Mouse (Mus musculus): Measurements from ENCODE around the gene Samd10. TPM values are rescaled to one million over a fixed set of nuclear protein-coding genes. Genes with fewer than 3 reads are reported as not detected.
A peak's percentile ranks its signal among the peaks of the same experiment; 100 is the strongest.

Gene Samd10
- total RNA-seq, 1 experiment from 2014 or later: 26.4 TPM

DNA sequence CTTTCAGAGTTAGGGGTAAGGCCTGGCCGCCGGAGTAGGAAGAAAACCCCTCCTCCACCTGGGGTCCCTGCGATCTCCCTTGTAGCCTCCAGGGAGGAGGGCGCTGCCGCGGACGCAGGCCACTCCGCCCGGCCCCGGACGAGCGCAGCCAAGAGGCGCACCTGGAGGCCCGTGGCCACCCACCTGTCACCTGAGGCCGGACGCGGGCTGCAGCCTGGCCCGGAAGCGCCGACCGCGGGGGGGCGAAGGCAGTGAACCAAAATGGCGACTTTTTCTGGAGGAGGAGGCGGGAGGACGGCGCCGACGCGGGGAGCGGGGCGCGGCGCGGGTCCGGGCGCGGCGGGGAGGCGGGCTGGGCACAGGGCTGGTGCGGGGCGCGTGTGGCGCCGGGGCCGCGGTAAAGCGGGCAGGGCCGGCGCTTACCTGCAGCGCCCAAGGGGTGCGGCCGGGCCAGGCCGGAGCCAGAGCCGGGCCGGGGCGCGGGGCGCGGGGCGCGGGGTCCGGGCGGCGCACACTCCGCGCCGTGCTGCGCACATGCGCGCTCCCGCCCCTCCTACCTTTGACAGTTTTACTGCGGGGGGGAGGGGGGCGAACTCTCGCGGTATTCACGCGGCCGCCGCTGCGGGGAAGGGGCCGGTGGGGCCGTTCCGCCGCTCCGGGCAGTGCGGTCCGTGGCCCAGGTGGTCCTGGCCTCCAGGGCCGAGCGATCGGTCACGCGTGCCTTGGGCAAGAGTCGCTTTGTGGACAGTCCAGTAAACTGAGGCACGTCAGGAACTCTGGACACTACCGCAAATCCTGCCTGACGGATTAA, 6.6 kb downstream of the Samd10 start, which contains the start of gene Zfp512b:
Gene Zfp512b, minus strand, starts transcription at position 573 of the 811 bp plus-strand sequence.
- DNase-seq: peak; percentile 73

- DNase-seq: no peak
These were observed 7.4 kb downstream of the Samd10 start, which contains the start of gene Prpf6 for GRCm38 (mm10) chr2:181591528-181592085. Gene Prpf6 (plus strand): TSS chr2:181591868.

DNA sequence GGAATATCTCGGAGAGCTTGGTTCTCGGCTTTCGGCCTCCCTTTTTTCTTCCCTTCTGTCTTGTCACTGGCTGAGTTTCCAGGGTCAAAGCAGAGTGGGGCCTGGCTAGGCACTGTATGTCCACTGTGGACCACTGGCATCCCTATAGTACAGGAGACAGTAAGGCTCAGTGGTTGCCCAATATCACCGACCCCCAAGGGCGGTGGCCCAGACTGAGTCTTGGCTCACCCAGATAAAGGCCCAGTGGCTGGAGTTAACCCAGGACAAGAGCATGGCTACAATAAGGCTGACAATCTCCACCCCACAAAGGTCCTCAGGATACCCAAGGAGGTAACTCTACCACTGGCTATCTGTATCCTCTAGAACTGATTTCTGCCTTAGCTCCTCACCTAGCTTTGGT, 8.5 kb downstream of the Samd10 start:
- no peak for DNase-seq

GRCm38 (mm10) chr2:181589732-181590105, 9.3 kb downstream of the Samd10 start:
- DNase-seq: no peak

GRCm38 (mm10) chr2:181589011-181589731, 9.8 kb downstream of the Samd10 start:
- no peak for DNase-seq

DNA sequence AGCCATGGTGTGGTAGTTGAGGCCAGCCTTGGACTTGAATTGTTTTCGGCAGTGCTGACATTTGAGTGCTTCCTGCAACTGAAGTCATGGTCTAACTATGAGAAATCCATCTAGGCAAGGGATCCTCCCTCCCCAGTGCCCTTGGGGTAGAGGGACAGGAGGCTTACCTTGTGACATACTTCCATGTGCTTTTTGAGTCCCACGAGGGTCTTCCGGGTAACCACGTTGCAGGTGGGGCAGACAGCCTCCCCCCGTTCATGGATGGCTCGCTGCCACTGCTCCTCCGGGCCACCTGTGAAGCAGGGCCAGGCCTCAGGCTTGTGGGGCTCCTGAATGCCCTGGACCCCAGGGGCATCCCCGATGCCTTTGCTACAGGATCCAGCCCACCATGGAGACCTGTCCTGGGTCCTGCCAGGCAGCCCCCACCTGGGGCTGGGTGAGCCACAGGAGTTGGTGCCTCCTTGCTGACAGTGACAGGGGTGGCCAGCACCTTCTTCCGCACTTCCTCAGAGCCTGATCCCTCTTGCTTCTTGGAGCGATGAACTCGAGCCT, 10.7 kb downstream of the Samd10 start:
- DNase-seq: no peak

GRCm38 (mm10) chr2:181587796-181588195, 11.2 kb downstream of the Samd10 start:
- DNase-seq: no peak

DNA sequence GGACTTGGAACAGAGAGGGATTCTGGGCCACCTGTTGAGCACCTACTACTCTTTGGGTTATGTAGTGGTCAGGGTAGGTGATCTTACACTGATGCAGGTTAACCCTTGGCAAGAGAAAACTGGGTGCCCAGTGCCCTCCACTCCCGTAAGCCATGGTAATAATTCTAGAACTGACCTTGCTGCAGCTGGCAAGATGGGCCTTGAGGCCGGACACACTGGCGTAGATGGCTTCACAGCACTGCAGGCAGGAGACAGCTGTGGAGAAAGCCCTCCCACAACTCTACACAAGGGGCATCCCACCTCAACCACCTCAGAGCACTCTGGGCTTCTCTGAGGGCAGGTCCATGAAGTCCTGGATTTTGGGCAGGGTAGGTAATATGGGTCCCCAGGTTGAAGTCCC, 12.9 kb downstream of the Samd10 start:
- no peak for DNase-seq

- DNase-seq: no peak
These were observed 13.5 kb downstream of the Samd10 start for GRCm38 (mm10) chr2:181585506-181585905.

GRCm38 (mm10) chr2:181584411-181584942, 14.5 kb downstream of the Samd10 start, which contains the start of gene Uckl1:
Gene Uckl1 (minus strand): TSS chr2:181584892.
- DNase-seq: no peak

DNA sequence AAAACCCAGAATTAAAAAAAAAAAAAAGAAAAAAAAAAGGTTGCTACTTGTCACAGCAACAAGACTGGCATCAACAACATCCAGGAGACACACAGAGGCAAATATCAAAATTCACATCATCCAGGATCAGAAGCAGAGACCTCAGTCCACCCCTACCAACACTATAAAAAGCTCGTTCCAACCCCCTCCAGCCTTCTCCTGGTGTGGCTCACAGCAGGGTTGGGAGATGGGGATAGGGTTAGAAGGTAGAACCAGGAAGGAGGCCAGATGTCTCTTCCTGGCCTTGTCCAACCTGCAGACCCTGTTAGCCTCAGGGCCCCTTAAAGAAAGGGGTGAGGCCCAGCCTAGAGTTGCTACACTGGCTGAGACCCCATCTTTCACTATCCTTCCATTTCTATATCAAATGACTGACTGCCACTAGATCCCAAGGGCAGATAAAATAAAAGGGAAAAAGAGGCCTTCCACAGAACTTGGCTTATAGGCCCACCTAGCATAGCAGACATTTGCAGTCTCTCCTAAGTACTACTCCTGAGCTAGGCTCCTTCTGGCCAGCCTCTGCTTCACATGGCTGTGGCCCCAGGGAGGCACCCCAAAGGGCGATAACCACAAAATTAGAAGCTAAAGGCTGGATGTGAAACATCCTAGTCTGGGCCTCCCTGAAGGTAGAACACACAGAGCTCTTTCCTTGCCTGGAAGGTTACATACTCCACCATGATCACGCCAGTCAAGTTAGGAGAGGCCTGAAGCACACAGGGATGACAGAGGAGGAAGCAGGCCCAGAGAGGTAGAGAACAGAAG, 15.4 kb downstream of the Samd10 start:
- no peak for DNase-seq

- DNase-seq: no peak
These were observed 16.1 kb downstream of the Samd10 start for GRCm38 (mm10) chr2:181582939-181583338.

DNA sequence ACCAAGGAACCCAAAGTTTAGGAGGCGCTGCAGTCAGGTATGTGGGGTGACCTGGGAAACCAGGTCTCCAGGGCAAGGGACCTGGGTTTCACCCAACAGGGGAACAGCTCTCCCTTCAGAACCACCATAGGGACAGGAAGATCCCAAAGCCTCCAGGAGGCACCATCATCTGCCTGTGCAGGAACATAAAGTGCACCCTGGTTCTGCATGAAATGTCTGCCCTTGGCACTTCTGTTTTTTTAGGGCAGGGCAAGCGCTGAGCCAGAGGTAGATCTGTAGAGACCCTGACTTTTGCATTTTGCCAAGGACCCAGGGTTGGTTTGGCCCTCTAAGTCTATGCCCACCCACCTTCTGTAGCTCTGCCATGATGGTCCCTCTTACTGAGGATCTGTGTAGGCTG, 16.7 kb downstream of the Samd10 start:
- no peak for DNase-seq

DNA sequence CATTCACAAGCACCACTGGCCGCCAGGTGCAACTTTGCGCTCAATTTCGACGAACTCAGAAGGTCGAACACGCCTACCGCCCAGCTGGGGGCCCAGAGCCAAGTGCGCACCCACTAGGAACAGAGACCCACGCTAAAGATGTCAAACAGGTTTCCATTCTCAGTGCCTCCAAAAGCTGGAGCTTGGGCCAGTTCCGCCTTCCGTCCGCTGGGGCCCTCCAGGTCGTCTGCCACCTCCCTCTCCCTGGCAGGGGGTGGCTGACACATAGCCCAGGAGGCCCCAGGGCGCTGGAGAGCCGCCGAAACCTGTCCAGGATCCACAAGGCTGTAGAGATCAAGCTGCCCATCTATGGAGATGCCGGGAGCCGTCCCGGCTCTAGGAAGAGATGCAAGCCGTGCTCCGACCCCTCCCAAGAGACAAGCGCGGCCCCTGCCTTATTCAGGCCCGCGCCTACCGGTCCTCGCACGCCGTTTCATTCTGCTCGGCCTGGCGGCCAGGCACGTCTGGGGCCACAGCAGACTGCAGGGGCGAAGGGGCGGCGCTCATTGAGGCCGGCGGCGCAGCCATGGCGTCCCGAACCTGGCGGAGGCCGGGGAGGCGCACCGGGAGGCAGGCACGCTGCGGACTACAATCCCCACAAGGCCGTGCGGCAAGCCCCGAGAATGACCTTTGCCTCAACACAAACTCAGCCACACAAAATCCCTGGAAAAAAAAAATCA, 17.5 kb downstream of the Samd10 start:
- DNase-seq: peak; percentile 88

GRCm38 (mm10) chr2:181581016-181581401, 18.0 kb downstream of the Samd10 start:
- peak; percentile 84 for DNase-seq

DNA sequence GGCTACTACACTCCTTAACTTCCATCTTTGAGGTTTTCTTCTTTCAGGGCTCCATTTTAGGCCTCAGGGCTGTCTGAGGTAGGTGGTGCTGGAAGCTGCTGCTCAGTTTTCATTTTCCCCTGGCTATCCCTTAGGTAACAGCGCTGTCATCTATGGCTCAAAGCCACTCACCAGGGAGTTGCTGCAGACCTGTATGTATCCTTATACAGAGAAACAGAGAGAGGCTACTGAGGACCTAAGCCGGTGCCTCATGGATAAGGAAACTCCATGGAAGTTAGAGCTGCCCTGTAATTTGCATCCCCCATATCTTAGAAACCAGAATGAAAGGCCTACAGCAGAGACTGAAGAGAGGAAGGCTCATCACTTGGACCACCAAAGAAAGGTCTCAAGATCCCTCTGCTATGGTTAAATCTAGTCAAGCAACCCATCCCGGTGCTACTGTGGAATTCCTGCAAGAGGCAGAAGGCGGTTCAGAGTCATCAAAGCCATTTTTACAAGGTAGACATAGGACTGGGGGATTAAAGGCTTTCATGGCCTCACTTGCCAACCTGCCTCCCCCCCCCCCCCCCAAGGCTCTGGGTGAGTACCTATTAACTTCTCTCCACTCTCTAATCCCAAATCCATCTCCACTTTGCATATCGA, 18.8 kb downstream of the Samd10 start:
- DNase-seq: no peak

DNA sequence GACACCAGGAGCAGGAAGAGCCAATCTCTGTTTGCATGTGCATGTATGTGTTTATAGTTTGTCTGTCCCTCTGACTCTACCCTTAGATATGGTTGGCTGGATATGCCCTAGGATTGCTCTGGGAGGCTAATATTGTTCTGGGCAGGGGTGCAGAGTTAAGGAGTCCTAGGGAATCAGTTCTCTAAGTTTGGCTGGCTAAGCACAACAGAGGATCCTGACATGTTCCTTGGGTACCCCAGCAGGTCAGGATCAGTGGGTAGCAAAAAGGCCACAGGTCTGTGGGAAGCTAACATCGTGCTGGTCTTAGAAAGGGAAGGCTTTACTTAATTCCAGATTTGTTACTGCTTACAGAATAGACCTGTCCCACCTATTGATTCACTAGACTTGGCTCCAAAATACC, 19.3 kb downstream of the Samd10 start:
- DNase-seq: no peak

GRCm38 (mm10) chr2:181578790-181579618, 20.0 kb downstream of the Samd10 start:
- DNase-seq: no peak

GRCm38 (mm10) chr2:181577981-181578581, 20.9 kb downstream of the Samd10 start:
- no peak for DNase-seq
